Mouse (Mus musculus) lung, postnatal 4 days (tissue): ENCODE measurements around the gene Dhh.
A peak's percentile ranks its signal among the peaks of the same experiment; 100 is the strongest.

Experiments used
- DNase-seq, 2 experiments: peaks; one replicate each; pipeline ENCODE4 v3.0.0; 2021

Gene Dhh

GRCm38 (mm10) chr15:98849956-98850600, 48.3 kb downstream of the Dhh start:
- peak in 1 of 2 experiments; percentile 5 for DNase-seq

GRCm38 (mm10) chr15:98849165-98849564, 49.2 kb downstream of the Dhh start:
- DNase-seq, result peak in 1 of 2 experiments; percentile 4

GRCm38 (mm10) chr15:98846140-98846539, 52.2 kb downstream of the Dhh start:
- DNase-seq, result peak in 1 of 2 experiments; percentile 16

- DNase-seq, result peak in 1 of 2 experiments; percentile 12
Observed at GRCm38 (mm10) chr15:98845149-98845548, 53.2 kb downstream of the Dhh start.

- peak in 1 of 2 experiments; percentile 23 for DNase-seq
Observed at GRCm38 (mm10) chr15:98843595-98844223, 54.6 kb downstream of the Dhh start.
